Mouse (Mus musculus) large intestine, adult 2 months (tissue): ENCODE measurements around the gene Naaladl1. TPM values are rescaled to one million over a fixed set of nuclear protein-coding genes. Genes with fewer than 3 reads are reported as not detected.
"Not testable (repeated sequence)": the region's sequence is repeated elsewhere in the genome, so short reads cannot be mapped to it uniquely, and the experiment has no call there.

Source experiments
- DNase-seq: peaks from one replicate; pipeline ENCODE4 v3.0.0-alpha.2; 2012; ENCODE audit warnings: low read depth, low spot score
- WGBS: fragments of 180-500 bp; shearing (Covaris S2); methylation state at CpG from one replicate; pipeline ENCODE4 v1.1.7; 2018; 5-methylcytosine and 5-hydroxymethylcytosine counted together
- polyA plus RNA-seq: library from polyadenylated mRNA; depleted of rRNA; stranded (reverse); fragments of >200 nt; gene quantifications from 2 replicates; pipeline ENCODE4 v1.2.3, GENCODE M21; 2012

Naaladl1 gene
- polyA plus RNA-seq, 1 experiment, result 1,535 TPM

GRCm38 (mm10) chr19:6126289-6126688 is 20.7 kb downstream of the Naaladl1 start:
- no peak for DNase-seq
- WGBS, result 20% methylated on average over 4 of the region's 4 CpGs

- 26% methylated on average over 10 of the region's 10 CpGs for WGBS
- no peak for DNase-seq
These were observed 21.4 kb downstream of the Naaladl1 start for GRCm38 (mm10) chr19:6126789-6127580.

GRCm38 (mm10) chr19:6127760-6128341 is 22.3 kb downstream of the Naaladl1 start, which contains the start of gene Snx15:
Gene Snx15 (minus strand): TSS chr19:6128304.
- WGBS, result under 1% methylated on average over 32 of the region's 32 CpGs
- peak; percentile 93 for DNase-seq

GRCm38 (mm10) chr19:6130414-6131128 is 25.0 kb downstream of the Naaladl1 start:
- DNase-seq, result not testable (repeated sequence)
- 62% methylated on average over 7 of the region's 7 CpGs for WGBS

- 89% methylated on average over 7 of the region's 7 CpGs for WGBS
- no peak for DNase-seq
These were observed 26.7 kb downstream of the Naaladl1 start for GRCm38 (mm10) chr19:6132171-6132827.

GRCm38 (mm10) chr19:6133197-6133596 is 27.6 kb downstream of the Naaladl1 start:
- not testable (repeated sequence) for DNase-seq
- 42% methylated on average over 1 of the region's 1 CpGs for WGBS

GRCm38 (mm10) chr19:6136397-6136796 is 30.8 kb downstream of the Naaladl1 start:
- no peak for DNase-seq
- WGBS, result 80% methylated on average over 3 of the region's 3 CpGs

GRCm38 (mm10) chr19:6139701-6140100 is 34.1 kb downstream of the Naaladl1 start:
- whole genome bisulfite sequencing, result 93% methylated on average over 6 of the region's 6 CpGs
- DNase-seq, result no peak

- DNase-seq, result no peak
- WGBS, result under 1% methylated on average over 16 of the region's 16 CpGs
These were observed 34.7 kb downstream of the Naaladl1 start for GRCm38 (mm10) chr19:6140374-6140677.

- under 1% methylated on average over 68 of the region's 68 CpGs for WGBS
- no peak for DNase-seq
These were observed 35.3 kb downstream of the Naaladl1 start, which contains the start of gene Batf2 for GRCm38 (mm10) chr19:6140678-6141393. Gene Batf2 (plus strand): TSS chr19:6140983.

- DNase-seq, result no peak
- under 1% methylated on average over 15 of the region's 15 CpGs for WGBS
These were observed 35.8 kb downstream of the Naaladl1 start, which contains the start of gene Arl2 for GRCm38 (mm10) chr19:6141394-6141749. Gene Arl2 (minus strand): TSS chr19:6141548.

GRCm38 (mm10) chr19:6144842-6145241 is 39.3 kb downstream of the Naaladl1 start:
- DNase-seq, result no peak
- 55% methylated on average over 5 of the region's 5 CpGs for WGBS

GRCm38 (mm10) chr19:6155174-6155573 is 49.6 kb downstream of the Naaladl1 start:
- no peak for DNase-seq
- WGBS, result 81% methylated on average over 9 of the region's 9 CpGs

GRCm38 (mm10) chr19:6156372-6156771 is 50.8 kb downstream of the Naaladl1 start:
- DNase-seq, result no peak
- 65% methylated on average over 8 of the region's 8 CpGs for WGBS

- DNase-seq, result no peak
- WGBS, result 48% methylated on average over 6 of the region's 6 CpGs
These were observed 51.6 kb downstream of the Naaladl1 start for GRCm38 (mm10) chr19:6157220-6157619.

GRCm38 (mm10) chr19:6163872-6164547 is 58.4 kb downstream of the Naaladl1 start:
- 17% methylated on average over 10 of the region's 10 CpGs for WGBS
- DNase-seq, result peak; percentile 53
